Comparison of ENCODE assay signal across 21 mouse cellular contexts in the genomic region with DNA sequence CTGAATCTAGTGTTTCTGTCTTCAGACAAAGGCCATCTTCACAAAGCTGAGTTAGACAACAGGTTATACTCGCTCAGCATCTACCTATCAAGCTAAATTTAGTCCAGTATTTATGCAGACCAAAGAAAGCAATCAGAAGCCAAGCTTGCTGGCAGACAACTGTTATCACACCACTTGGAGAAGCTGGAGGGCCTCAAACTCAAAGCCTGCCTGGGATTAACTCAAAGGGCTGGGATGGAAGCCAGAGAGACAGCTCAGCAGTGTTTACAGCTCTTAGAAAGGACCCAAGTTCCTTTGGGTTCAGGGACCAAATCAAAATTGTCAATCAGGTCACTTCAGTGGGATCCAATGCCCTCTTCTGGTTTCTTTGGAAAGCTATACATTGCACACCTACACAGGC. TPM values are rescaled to one million over a fixed set of nuclear protein-coding genes. Genes with fewer than 3 reads are reported as not detected.
DNase-seq lines count a peak whose midpoint lies in the region; ATAC-seq and TF ChIP-seq lines count a peak whose summit lies in the region.
"Had no signal": no experiment of that assay in that cellular context is flagged by ENCODE, and none has a peak within 500 bp of the region (broad histone marks: within the 10 kb centered on the region; RNA-seq: fewer than 3 reads in every experiment).

No protein-coding gene starts in this region.

- TF ChIP-seq CTCF in gastrocnemius, adult 2 months (IDR thresholded peaks at IDR 0.05) = no peak
- TF ChIP-seq CTCF in lung, embryonic 14.5 days (IDR thresholded peaks at IDR 0.05; ENCODE audit: low read depth) = no peak

- intact Hi-C loops in gastrocnemius, adult 2 months (cut with DNase I) = no loop called here
- intact Hi-C loops in heart, postnatal 10 days (cut with DNase I) = no loop called here

- peak; percentile 28 for DNase-seq in gastrocnemius, adult 2 months
- DNase-seq in gastrocnemius, postnatal 25 days = no peak
- peak; percentile 18 for DNase-seq in lung, embryonic 14.5 days
- no peak for DNase-seq in lung, adult 18-20 months
- peak; percentile 24 for DNase-seq in adipocyte (ENCODE audit: low spot score)
- peak; percentile 40 to 58 for DNase-seq in heart, postnatal 10 days
- no peak for DNase-seq in cerebellum, adult 9-11 months
- DNase-seq: adrenal gland, adult 2 months; cerebellum, adult 18-20 months; kidney, adult 11 months; kidney, postnatal 25 days; right cerebral cortex, adult 18-20 months; spleen, adult 18-20 months; thymus, postnatal 14 days had no signal

- no peaks in the 10 kb centered on the region for H3K27me3 ChIP-seq in lung, embryonic 14.5 days (ENCODE audit: insufficient read depth, low read length)
- H3K27me3 ChIP-seq: embryonic facial prominence, embryonic 15.5 days; forebrain, embryonic 15.5 days; hindbrain, embryonic 15.5 days; limb, embryonic 15.5 days; lung, embryonic 15.5 days; stomach, embryonic 15.5 days had no signal

- H3K9me3 ChIP-seq in lung, embryonic 14.5 days (ENCODE audit: low read depth, low read length) = no peaks in the 10 kb centered on the region
- H3K9me3 ChIP-seq: embryonic facial prominence, embryonic 15.5 days; forebrain, embryonic 15.5 days; hindbrain, embryonic 15.5 days; limb, embryonic 15.5 days; lung, embryonic 15.5 days; midbrain, embryonic 10.5 days; stomach, embryonic 15.5 days had no signal

- no peak overlapping the region for H3K9ac ChIP-seq in lung, embryonic 14.5 days
- H3K9ac ChIP-seq: embryonic facial prominence, embryonic 15.5 days; forebrain, embryonic 15.5 days; hindbrain, embryonic 15.5 days; limb, embryonic 15.5 days; lung, embryonic 15.5 days; stomach, embryonic 15.5 days had no signal

- H3K27ac ChIP-seq in gastrocnemius, adult 2 months = no peak overlapping the region
- no peak overlapping the region for H3K27ac ChIP-seq in lung, embryonic 14.5 days (ENCODE audit: low read depth)
- H3K27ac ChIP-seq: embryonic facial prominence, embryonic 15.5 days; forebrain, embryonic 15.5 days; hindbrain, embryonic 15.5 days; limb, embryonic 15.5 days; lung, embryonic 15.5 days; midbrain, embryonic 10.5 days; stomach, embryonic 15.5 days had no signal

- no peak for ATAC-seq in lung, embryonic 14.5 days (ENCODE audit: insufficient read depth)
- ATAC-seq: forebrain, embryonic 15.5 days had no signal

- no peak overlapping the region for H3K4me2 ChIP-seq in lung, embryonic 14.5 days
- H3K4me2 ChIP-seq: embryonic facial prominence, embryonic 15.5 days; forebrain, embryonic 15.5 days; hindbrain, embryonic 15.5 days; limb, embryonic 15.5 days; lung, embryonic 15.5 days; stomach, embryonic 15.5 days had no signal

- H3K36me3 ChIP-seq in lung, embryonic 14.5 days (ENCODE audit: insufficient read depth) = peaks cover 3% of the 10 kb centered on the region; the same call in 1 of the 2 replicates
- H3K36me3 ChIP-seq: stomach, embryonic 15.5 days had no signal

- H3K4me3 ChIP-seq in gastrocnemius, adult 2 months = no peak overlapping the region
- no peak overlapping the region for H3K4me3 ChIP-seq in lung, embryonic 14.5 days (ENCODE audit: low read depth, low read length)
- H3K4me3 ChIP-seq: embryonic facial prominence, embryonic 15.5 days; forebrain, embryonic 15.5 days; hindbrain, embryonic 15.5 days; limb, embryonic 15.5 days; lung, embryonic 15.5 days; midbrain, embryonic 10.5 days; stomach, embryonic 15.5 days had no signal

- no peaks in the 10 kb centered on the region for H3K4me1 ChIP-seq in lung, embryonic 14.5 days (ENCODE audit: insufficient read depth)
- H3K4me1 ChIP-seq: embryonic facial prominence, embryonic 15.5 days; hindbrain, embryonic 15.5 days; lung, embryonic 15.5 days; midbrain, embryonic 10.5 days; stomach, embryonic 15.5 days had no signal

- 81% methylated on average over 1 of the region's 1 CpGs for WGBS in lung, embryonic 14.5 days

RNA-seq across cellular contexts. Expression of gene Adgrf2, which starts 48.8 kb away (rescaled TPM):
- under 1 TPM; 0.33 to 0.36 TPM for total RNA-seq in gastrocnemius, adult 2 months (2021)
- under 1 TPM; 0.19 to 0.23 TPM for total RNA-seq in gastrocnemius, postnatal 25 days (2021)
- polyA plus RNA-seq in lung, embryonic 14.5 days (2014; fragmentation: Nextera tagmentation; extraction: Ambion mirVana) = 0.05 and 0.11 TPM in 2 replicates
- under 1 TPM in 1 of 2 experiments, not detected in 1; 0.41 TPM for total RNA-seq in heart, postnatal 10 days (2021)
- total RNA-seq: adrenal gland, adult 2 months had no signal
- polyA plus RNA-seq: lung, embryonic 15.5 days had no signal

Comparison
In these comparisons a context has a peak if more than half of its experiments do, and no peak if none do; other contexts are left out.
1. DNase-seq: peak in gastrocnemius, adult 2 months (single experiment), lung, embryonic 14.5 days (single experiment), adipocyte (single experiment) and heart, postnatal 10 days (2 of 2); none in gastrocnemius, postnatal 25 days (single experiment), lung, adult 18-20 months (0 of 2) and cerebellum, adult 9-11 months (single experiment).